Mouse (Mus musculus): Measurements from ENCODE around the gene Fam160a2. TPM values are rescaled to one million over a fixed set of nuclear protein-coding genes. Genes with fewer than 3 reads are reported as not detected.
"Not testable (repeated sequence)": the region's sequence is repeated elsewhere in the genome, so short reads cannot be mapped to it uniquely, and the experiment has no call there.

Gene Fam160a2
- total and polyA plus RNA-seq, 3 experiments, result 16.3 to 55.8 (median 41.9) TPM

- H3K27me3 ChIP-seq (ENCODE audit: insufficient read depth, low read length), result no peaks in the 10 kb centered on the region
- H3K36me3 ChIP-seq (replicated peaks), result no peaks in the 10 kb centered on the region
- no peaks in the 10 kb centered on the region for H3K9me3 ChIP-seq (replicated peaks)
- DNase-seq (ENCODE audit: low spot score) (no peak), ATAC-seq (ENCODE audit: extremely low read depth, insufficient number of reproducible peaks, low FRiP score, poor library complexity, severe bottlenecking) (no peak)
- no peak overlapping the region for H3K4me3 ChIP-seq (ENCODE audit: low read depth, low read length)
- TF ChIP-seq POLR2AphosphoS5 (IDR thresholded peaks at IDR 0.05; ENCODE audit: insufficient replicate concordance, low read depth, low read length), result no peak
- TF ChIP-seq GATA2 (IDR thresholded peaks at IDR 0.05; ENCODE audit: borderline replicate concordance, low read depth, low read length), result no peak
- no peak for TF ChIP-seq TAL1 (conservative IDR thresholded peaks at IDR 0.05; ENCODE audit: low read depth, low read length)
- no peak for TF ChIP-seq GATA1 (IDR thresholded peaks at IDR 0.05; ENCODE audit: borderline replicate concordance, low read length)
- TF ChIP-seq CTCF (IDR thresholded peaks at IDR 0.05; ENCODE audit: low read depth, low read length), result no peak
- no peaks in the 10 kb centered on the region for H3K4me1 ChIP-seq (ENCODE audit: insufficient read depth, low read depth, low read length)
These were observed 16.7 kb upstream of the Fam160a2 start for GRCm38 (mm10) chr7:105416529-105416928.

DNA sequence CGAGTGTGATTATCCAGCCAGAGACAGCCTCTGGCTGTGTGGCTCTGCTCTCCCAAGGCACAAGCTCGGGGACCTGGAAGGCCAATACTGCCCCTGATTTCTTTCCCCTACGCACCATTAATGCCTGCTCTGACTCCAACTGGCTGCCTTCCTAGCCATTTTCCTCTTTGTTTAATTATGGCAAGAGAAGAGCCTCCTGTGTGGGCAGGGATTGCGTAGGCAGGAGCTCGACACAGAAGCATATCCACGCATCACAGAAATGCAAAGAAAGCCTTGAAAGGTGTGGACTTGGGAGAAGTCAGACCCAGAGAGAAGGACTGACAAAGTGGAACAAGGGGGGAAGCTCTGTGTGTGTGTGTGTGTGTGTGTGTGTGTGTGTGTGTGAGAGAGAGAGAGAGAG is 14.5 kb upstream of the Fam160a2 start:
- Histone ChIP-seq H3K9me3 (replicated peaks) (no peaks in the 10 kb centered on the region), H3K27me3 (ENCODE audit: insufficient read depth, low read length) (no peaks in the 10 kb centered on the region), H3K36me3 (replicated peaks) (no peaks in the 10 kb centered on the region), H3K4me3 (ENCODE audit: low read depth, low read length) (no peak overlapping the region), H3K4me1 (ENCODE audit: insufficient read depth, low read depth, low read length) (no peaks in the 10 kb centered on the region)
- DNase-seq (ENCODE audit: low spot score) (no peak), ATAC-seq (ENCODE audit: extremely low read depth, insufficient number of reproducible peaks, low FRiP score, poor library complexity, severe bottlenecking) (no peak)
- no peak for TF ChIP-seq GATA2 (IDR thresholded peaks at IDR 0.05; ENCODE audit: borderline replicate concordance, low read depth, low read length)

DNA sequence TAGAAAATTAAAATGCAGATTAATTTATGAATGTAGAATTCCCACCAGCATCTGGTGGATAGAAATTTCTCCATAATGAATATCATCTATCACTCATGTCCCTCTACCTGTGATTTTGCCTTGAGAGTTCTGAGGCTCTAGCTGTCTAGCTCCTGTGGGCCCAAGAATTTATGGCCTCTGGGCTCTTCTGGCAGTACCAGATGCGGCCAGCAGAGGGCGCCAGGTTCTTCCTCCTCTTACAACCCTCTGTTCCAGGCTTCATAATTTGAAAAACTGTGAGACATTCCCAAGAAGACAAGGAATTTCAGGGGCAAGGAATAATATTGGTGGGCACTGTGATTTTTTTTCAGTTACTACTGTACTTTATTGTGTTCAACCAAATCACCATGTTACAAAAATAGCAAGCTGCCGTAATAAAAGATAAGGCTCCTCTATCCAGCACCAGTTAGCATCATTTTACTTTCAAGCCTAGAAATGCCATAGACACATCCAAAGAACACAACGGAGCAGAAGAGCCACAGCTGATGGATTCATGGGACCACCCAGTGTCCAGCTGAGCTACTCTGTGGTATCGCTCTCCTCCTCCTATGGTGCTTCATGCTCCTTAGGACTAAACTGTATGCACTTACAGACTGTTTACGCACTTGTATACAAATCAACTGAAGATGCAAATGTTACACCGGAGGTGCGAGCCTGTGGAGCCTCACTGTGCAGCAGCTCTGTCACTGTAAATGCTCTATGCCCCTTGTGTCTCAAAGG is 12.2 kb upstream of the Fam160a2 start:
- not testable (repeated sequence) for ATAC-seq (ENCODE audit: extremely low read depth, insufficient number of reproducible peaks, low FRiP score, poor library complexity, severe bottlenecking)

DNA sequence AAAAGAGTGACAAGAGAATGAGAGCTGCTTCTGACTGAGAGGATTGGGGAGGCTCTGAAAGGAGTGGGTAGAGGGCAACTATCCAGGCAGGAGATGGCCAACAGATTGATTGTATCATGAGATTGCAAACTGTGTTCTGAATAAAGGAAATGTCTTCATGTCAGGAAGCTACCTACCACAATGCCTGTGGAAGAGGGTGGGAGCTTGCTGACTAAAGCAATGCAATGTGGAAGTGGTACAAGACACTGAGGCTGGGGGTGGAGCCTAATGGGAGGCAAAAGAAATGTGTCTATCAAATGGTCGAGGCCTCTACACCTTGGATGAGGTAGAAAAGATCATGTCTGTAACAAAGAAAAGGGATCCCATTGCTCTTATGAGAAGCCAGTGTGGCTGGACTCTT is 6.5 kb upstream of the Fam160a2 start:
- no peak for TF ChIP-seq POLR2AphosphoS5 (IDR thresholded peaks at IDR 0.05; ENCODE audit: insufficient replicate concordance, low read depth, low read length)
- no peak for TF ChIP-seq TAL1 (conservative IDR thresholded peaks at IDR 0.05; ENCODE audit: low read depth, low read length)
- TF ChIP-seq GATA1 (IDR thresholded peaks at IDR 0.05; ENCODE audit: borderline replicate concordance, low read length), result no peak
- no peak for TF ChIP-seq CTCF (IDR thresholded peaks at IDR 0.05; ENCODE audit: low read depth, low read length)
- TF ChIP-seq GATA2 (IDR thresholded peaks at IDR 0.05; ENCODE audit: borderline replicate concordance, low read depth, low read length), result no peak
- no peak for ATAC-seq (ENCODE audit: extremely low read depth, insufficient number of reproducible peaks, low FRiP score, poor library complexity, severe bottlenecking)
- Histone ChIP-seq H3K4me1 (ENCODE audit: insufficient read depth, low read depth, low read length) (no peaks in the 10 kb centered on the region), H3K36me3 (replicated peaks) (no peaks in the 10 kb centered on the region), H3K9me3 (replicated peaks) (no peaks in the 10 kb centered on the region), H3K27me3 (ENCODE audit: insufficient read depth, low read length) (peaks cover 19% of the 10 kb centered on the region; the same call in 1 of the 2 replicates), H3K4me3 (ENCODE audit: low read depth, low read length) (no peak overlapping the region)
- DNase-seq (ENCODE audit: low spot score), result no peak

More for the DNA sequence above, 12.2 kb upstream of the Fam160a2 start:
- not testable (repeated sequence) for H3K9me3 ChIP-seq (replicated peaks); H3K4me1 ChIP-seq (ENCODE audit: insufficient read depth, low read depth, low read length); H3K27me3 ChIP-seq (ENCODE audit: insufficient read depth, low read length); H3K36me3 ChIP-seq (replicated peaks); H3K4me3 ChIP-seq (ENCODE audit: low read depth, low read length)
- peak; percentile 86 for TF ChIP-seq CTCF (IDR thresholded peaks at IDR 0.05; ENCODE audit: low read depth, low read length)
- peak; percentile 15 for DNase-seq (ENCODE audit: low spot score)

DNA sequence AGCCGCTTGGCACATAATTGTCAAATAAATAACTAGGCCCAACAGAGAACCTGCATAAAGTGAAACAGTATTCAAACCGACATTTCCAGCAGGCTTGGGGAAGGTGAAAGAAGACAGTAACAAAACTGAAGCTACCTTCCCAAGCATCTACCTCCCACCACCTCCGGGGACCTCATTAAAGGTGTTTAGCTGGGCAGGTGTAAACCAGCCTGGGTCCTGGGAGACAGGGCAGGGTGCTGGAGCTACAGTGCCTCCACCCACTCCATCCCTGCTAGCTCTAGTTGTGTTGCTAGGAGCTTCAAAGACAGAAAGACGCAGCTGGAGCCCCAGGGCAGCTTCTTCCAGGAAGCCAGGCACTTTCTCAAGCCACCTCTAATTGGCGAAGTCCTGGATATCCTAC is 4.4 kb upstream of the Fam160a2 start, which contains the start of gene Cnga4:
Cnga4 (plus strand) TSS at position 301 of the 400 bp plus-strand sequence.
- TF ChIP-seq CTCF (IDR thresholded peaks at IDR 0.05; ENCODE audit: low read depth, low read length), result no peak
- TF ChIP-seq TAL1 (conservative IDR thresholded peaks at IDR 0.05; ENCODE audit: low read depth, low read length), result no peak
- no peak for TF ChIP-seq POLR2AphosphoS5 (IDR thresholded peaks at IDR 0.05; ENCODE audit: insufficient replicate concordance, low read depth, low read length)
- no peak for TF ChIP-seq GATA1 (IDR thresholded peaks at IDR 0.05; ENCODE audit: borderline replicate concordance, low read length)
- no peak for DNase-seq (ENCODE audit: low spot score)
- no peak for ATAC-seq (ENCODE audit: extremely low read depth, insufficient number of reproducible peaks, low FRiP score, poor library complexity, severe bottlenecking)
- H3K27me3 ChIP-seq (ENCODE audit: insufficient read depth, low read length), result peaks cover 19% of the 10 kb centered on the region; the same call in 1 of the 2 replicates
- H3K9me3 ChIP-seq (replicated peaks), result no peaks in the 10 kb centered on the region
- no peaks in the 10 kb centered on the region for H3K36me3 ChIP-seq (replicated peaks)
- no peak within 1 kb of the TSS for H3K4me3 ChIP-seq (ENCODE audit: low read depth, low read length)
- peaks cover 8% of the 10 kb centered on the region for H3K4me1 ChIP-seq (ENCODE audit: insufficient read depth, low read depth, low read length)

DNA sequence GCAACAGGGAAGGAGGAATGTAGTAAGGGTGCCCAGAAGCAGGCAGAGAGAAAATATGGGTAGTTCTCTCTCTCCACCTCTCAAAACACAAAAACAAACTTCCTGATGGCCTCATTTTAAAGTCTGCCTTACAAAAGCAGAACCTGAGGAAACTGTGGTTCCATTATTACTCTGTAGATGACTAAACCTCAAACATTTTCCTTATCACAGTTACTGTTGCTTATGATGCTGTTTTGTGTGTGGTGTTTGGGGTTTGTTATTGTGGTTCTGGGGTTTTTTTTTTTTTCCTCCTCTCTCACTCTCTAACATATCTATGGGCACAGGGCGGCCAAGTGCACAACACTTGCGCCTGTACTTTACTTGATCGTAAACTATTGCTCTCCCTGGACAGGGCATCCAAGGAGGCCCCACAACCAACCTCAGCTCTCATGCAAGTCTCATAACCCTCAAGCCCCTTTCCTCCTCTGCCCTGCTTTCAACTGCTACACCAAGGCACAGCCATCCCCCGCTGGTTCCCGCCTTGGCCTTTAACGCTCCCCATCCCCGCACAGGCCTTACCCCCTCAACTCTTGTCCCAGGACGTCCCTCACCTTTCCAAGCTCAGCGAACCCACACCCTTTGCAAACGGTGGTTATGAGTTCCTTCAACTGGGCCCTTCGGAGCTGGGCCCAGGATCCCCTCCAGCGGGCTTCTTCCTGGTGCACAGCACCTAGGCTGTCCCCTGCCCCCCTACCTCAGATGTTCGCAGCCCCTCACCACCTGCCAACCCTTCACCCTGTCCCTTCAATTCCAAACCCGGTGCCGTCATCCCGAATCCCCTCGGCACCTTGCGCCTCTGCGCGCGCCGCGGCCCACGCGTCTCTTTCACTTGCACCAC is 558 bp downstream of the Fam160a2 start:
- Histone ChIP-seq H3K4me1 (ENCODE audit: insufficient read depth, low read depth, low read length) (peaks cover 33% of the 10 kb centered on the region), H3K36me3 (replicated peaks) (peaks cover 16% of the 10 kb centered on the region), H3K9me3 (replicated peaks) (no peaks in the 10 kb centered on the region), H3K4me3 (ENCODE audit: low read depth, low read length) (peak overlapping the region; percentile 95), H3K27me3 (ENCODE audit: insufficient read depth, low read length) (no peaks in the 10 kb centered on the region)
- DNase-seq (ENCODE audit: low spot score) (peak; percentile 8), ATAC-seq (ENCODE audit: extremely low read depth, insufficient number of reproducible peaks, low FRiP score, poor library complexity, severe bottlenecking) (no peak)
- TF ChIP-seq GATA1 (IDR thresholded peaks at IDR 0.05; ENCODE audit: borderline replicate concordance, low read length) (no peak), TAL1 (conservative IDR thresholded peaks at IDR 0.05; ENCODE audit: low read depth, low read length) (no peak), CTCF (IDR thresholded peaks at IDR 0.05; ENCODE audit: low read depth, low read length) (no peak), GATA2 (IDR thresholded peaks at IDR 0.05; ENCODE audit: borderline replicate concordance, low read depth, low read length) (no peak), POLR2AphosphoS5 (IDR thresholded peaks at IDR 0.05; ENCODE audit: insufficient replicate concordance, low read depth, low read length) (no peak)

Data from G1E (cell line).